Mouse (Mus musculus): ENCODE results near the gene Olfml1.

Gene Olfml1

GRCm38 (mm10) chr7:107594857-107595402 lies 27.7 kb downstream of the Olfml1 start, which contains the start of gene Ppfibp2:
Gene Ppfibp2 (plus strand): TSS chr7:107595207.
- DNase-seq (ENCODE audit: low read depth, low spot score), result peak; percentile 62

GRCm38 (mm10) chr7:107595426-107595825 lies 28.2 kb downstream of the Olfml1 start:
- no peak for DNase-seq (ENCODE audit: low read depth, low spot score)

GRCm38 (mm10) chr7:107596753-107597152 lies 29.5 kb downstream of the Olfml1 start:
- no peak for DNase-seq (ENCODE audit: low read depth, low spot score)

- DNase-seq (ENCODE audit: low read depth, low spot score), result no peak
Measured at GRCm38 (mm10) chr7:107597956-107598355, 30.7 kb downstream of the Olfml1 start.

- no peak for DNase-seq (ENCODE audit: low read depth, low spot score)
Measured at GRCm38 (mm10) chr7:107600651-107601050, 33.4 kb downstream of the Olfml1 start.

GRCm38 (mm10) chr7:107602505-107602904 lies 35.3 kb downstream of the Olfml1 start:
- no peak for DNase-seq (ENCODE audit: low read depth, low spot score)

- DNase-seq (ENCODE audit: low read depth, low spot score), result no peak
Measured at GRCm38 (mm10) chr7:107602913-107603312, 35.7 kb downstream of the Olfml1 start.

- DNase-seq (ENCODE audit: low read depth, low spot score), result no peak
Measured at GRCm38 (mm10) chr7:107607766-107608165, 40.5 kb downstream of the Olfml1 start.

GRCm38 (mm10) chr7:107609622-107610255 lies 42.5 kb downstream of the Olfml1 start:
- no peak for DNase-seq (ENCODE audit: low read depth, low spot score)

GRCm38 (mm10) chr7:107610880-107611279 lies 43.6 kb downstream of the Olfml1 start:
- no peak for DNase-seq (ENCODE audit: low read depth, low spot score)

- no peak for DNase-seq (ENCODE audit: low read depth, low spot score)
Measured at GRCm38 (mm10) chr7:107618028-107618992, 51.1 kb downstream of the Olfml1 start.

GRCm38 (mm10) chr7:107619225-107619624 lies 52.0 kb downstream of the Olfml1 start:
- no peak for DNase-seq (ENCODE audit: low read depth, low spot score)

GRCm38 (mm10) chr7:107620137-107620536 lies 52.9 kb downstream of the Olfml1 start:
- no peak for DNase-seq (ENCODE audit: low read depth, low spot score)

- no peak for DNase-seq (ENCODE audit: low read depth, low spot score)
Measured at GRCm38 (mm10) chr7:107624432-107624831, 57.2 kb downstream of the Olfml1 start.

GRCm38 (mm10) chr7:107625061-107625460 lies 57.8 kb downstream of the Olfml1 start, which contains the start of gene 5330417H12Rik:
Gene 5330417H12Rik (minus strand): TSS chr7:107625161.
- DNase-seq (ENCODE audit: low read depth, low spot score), result no peak

GRCm38 (mm10) chr7:107625781-107626180 lies 58.5 kb downstream of the Olfml1 start:
- DNase-seq (ENCODE audit: low read depth, low spot score), result no peak

- no peak for DNase-seq (ENCODE audit: low read depth, low spot score)
Measured at GRCm38 (mm10) chr7:107628383-107628782, 61.1 kb downstream of the Olfml1 start.

GRCm38 (mm10) chr7:107633201-107633600 lies 66.0 kb downstream of the Olfml1 start:
- DNase-seq (ENCODE audit: low read depth, low spot score), result no peak

GRCm38 (mm10) chr7:107637398-107637797 lies 70.2 kb downstream of the Olfml1 start:
- no peak for DNase-seq (ENCODE audit: low read depth, low spot score)

- no peak for DNase-seq (ENCODE audit: low read depth, low spot score)
Measured at GRCm38 (mm10) chr7:107638026-107638425, 70.8 kb downstream of the Olfml1 start.
